15 mouse cellular contexts compared by ENCODE assay signal in genomic region chr4:72160102-72160511, GRCm38 (mm10). TPM values are rescaled to one million over a fixed set of nuclear protein-coding genes. Genes with fewer than 3 reads are reported as not detected.
A peak's percentile ranks its signal among the peaks of the same experiment; 100 is the strongest.
DNase-seq lines count a peak whose midpoint lies in the region; ATAC-seq and TF ChIP-seq lines count a peak whose summit lies in the region.
"Had no signal": no experiment of that assay in that cellular context is flagged by ENCODE, and none has a peak within 500 bp of the region (broad histone marks: within the 10 kb centered on the region; RNA-seq: fewer than 3 reads in every experiment).

No protein-coding gene starts in this region.

- H3K36me3 ChIP-seq in forebrain, postnatal 0 days (ENCODE audit: insufficient read depth): no peaks in the 10 kb centered on the region
- H3K36me3 ChIP-seq in midbrain, embryonic 10.5 days: peaks cover 58% of the 10 kb centered on the region
- peaks cover 12% of the 10 kb centered on the region; the same call in 1 of the 2 replicates for H3K36me3 ChIP-seq in heart, embryonic 10.5 days
- H3K36me3 ChIP-seq in limb, embryonic 10.5 days: peaks cover 68% of the 10 kb centered on the region

- 27% methylated on average over 14 of the region's 14 CpGs for WGBS in forebrain, postnatal 0 days
- WGBS in midbrain, embryonic 10.5 days: 24% methylated on average over 14 of the region's 14 CpGs
- 58% methylated on average over 14 of the region's 14 CpGs for WGBS in heart, embryonic 10.5 days
- WGBS in limb, embryonic 10.5 days: 45% methylated on average over 14 of the region's 14 CpGs

- H3K27ac ChIP-seq in forebrain, postnatal 0 days (ENCODE audit: low read depth, low read length): no peak overlapping the region
- no peak overlapping the region for H3K27ac ChIP-seq in midbrain, embryonic 10.5 days (replicated peaks)
- H3K27ac ChIP-seq in heart, embryonic 10.5 days: no peak overlapping the region
- no peak overlapping the region for H3K27ac ChIP-seq in limb, embryonic 10.5 days
- H3K27ac ChIP-seq: limb, embryonic 15.5 days had no signal

- H3K9me3 ChIP-seq in forebrain, postnatal 0 days (ENCODE audit: low read length): no peaks in the 10 kb centered on the region
- H3K9me3 ChIP-seq in midbrain, embryonic 10.5 days (replicated peaks): no peaks in the 10 kb centered on the region
- H3K9me3 ChIP-seq in heart, embryonic 10.5 days: no peaks in the 10 kb centered on the region
- no peaks in the 10 kb centered on the region for H3K9me3 ChIP-seq in limb, embryonic 10.5 days (replicated peaks)
- H3K9me3 ChIP-seq: limb, embryonic 15.5 days had no signal

- intact Hi-C loops in gastrocnemius, postnatal 36 days (cut with DNase I): no loop called here

- no peak overlapping the region for H3K9ac ChIP-seq in forebrain, postnatal 0 days
- H3K9ac ChIP-seq: limb, embryonic 15.5 days had no signal

- H3K4me1 ChIP-seq in forebrain, postnatal 0 days (ENCODE audit: insufficient read depth): no peaks in the 10 kb centered on the region
- peaks cover 33% of the 10 kb centered on the region for H3K4me1 ChIP-seq in midbrain, embryonic 10.5 days
- peaks cover 15% of the 10 kb centered on the region for H3K4me1 ChIP-seq in heart, embryonic 10.5 days
- H3K4me1 ChIP-seq in limb, embryonic 10.5 days: peaks cover 11% of the 10 kb centered on the region; the same call in 1 of the 2 replicates

- H3K27me3 ChIP-seq in forebrain, postnatal 0 days (ENCODE audit: insufficient read depth, low read length): no peaks in the 10 kb centered on the region; the same call in 1 of the 2 replicates
- peaks cover 98% of the 10 kb centered on the region for H3K27me3 ChIP-seq in midbrain, embryonic 10.5 days (ENCODE audit: low read depth, poor library complexity, severe bottlenecking)
- peaks cover 38% of the 10 kb centered on the region for H3K27me3 ChIP-seq in heart, embryonic 10.5 days (ENCODE audit: insufficient read depth, poor library complexity, severe bottlenecking)
- no peaks in the 10 kb centered on the region for H3K27me3 ChIP-seq in limb, embryonic 10.5 days (ENCODE audit: low read depth, poor library complexity, severe bottlenecking)
- H3K27me3 ChIP-seq: limb, embryonic 15.5 days had no signal

- peak; percentile 78 for DNase-seq in A20 (ENCODE audit: low read depth, low spot score)
- DNase-seq in R1 (ENCODE audit: low read depth, low spot score): peak; percentile 19
- DNase-seq in forebrain, postnatal 0 days: no peak
- peak; percentile 55 for DNase-seq in midbrain, embryonic 10.5 days (ENCODE audit: low spot score)
- no peak for DNase-seq in gastrocnemius, postnatal 36 days
- no peak for DNase-seq in heart, embryonic 10.5 days (ENCODE audit: low spot score)
- DNase-seq in right cerebral cortex, postnatal 10 days (ENCODE audit: low spot score in 2 of 2): no peak
- no peak for DNase-seq in limb, embryonic 10.5 days (ENCODE audit: low spot score)
- DNase-seq: adrenal gland, postnatal 10 days; cerebellum, adult 9-11 months; gastrocnemius, postnatal 14 days; right cerebral cortex, postnatal 25 days; thymus, postnatal 25 days had no signal

- H3K4me3 ChIP-seq in forebrain, postnatal 0 days (ENCODE audit: low read depth, low read length): no peak overlapping the region
- no peak overlapping the region for H3K4me3 ChIP-seq in midbrain, embryonic 10.5 days
- H3K4me3 ChIP-seq in heart, embryonic 10.5 days: no peak overlapping the region
- H3K4me3 ChIP-seq in limb, embryonic 10.5 days: no peak overlapping the region
- H3K4me3 ChIP-seq: limb, embryonic 15.5 days had no signal

- TF ChIP-seq CTCF in forebrain, postnatal 0 days (IDR thresholded peaks at IDR 0.05; ENCODE audit: low read depth): no peak

- H3K4me2 ChIP-seq in forebrain, postnatal 0 days (ENCODE audit: low read depth): no peak overlapping the region
- H3K4me2 ChIP-seq: limb, embryonic 15.5 days had no signal

- peak; percentile 50 for ATAC-seq in forebrain, postnatal 0 days
- ATAC-seq: intestine, postnatal 0 days had no signal

RNA-seq across cellular contexts. Expression of gene Tle1, which starts 40.6 kb away (rescaled TPM):
- total RNA-seq in forebrain, postnatal 0 days (2014; rRNA removed): 76.8 and 83.0 TPM in 2 replicates
- 27.4 and 28.8 TPM in 2 replicates for polyA plus RNA-seq in forebrain, postnatal 0 days (2015; fragmentation: Nextera tagmentation; extraction: Ambion mirVana)
- 27.2 and 30.6 TPM in 2 replicates for polyA plus RNA-seq in midbrain, embryonic 10.5 days (2016; fragmentation: Nextera tagmentation; extraction: Ambion mirVana)
- total RNA-seq in gastrocnemius, postnatal 36 days (2021): 10 to 100 TPM; 15.0 to 17.9 TPM
- 7.6 and 19.1 TPM in 2 replicates for polyA plus RNA-seq in heart, embryonic 10.5 days (2016; fragmentation: Nextera tagmentation; extraction: Ambion mirVana)
- 25.0 and 29.0 TPM in 2 replicates for polyA plus RNA-seq in limb, embryonic 10.5 days (2016; fragmentation: Nextera tagmentation; extraction: Ambion mirVana)

Comparison
In these comparisons a context has a peak if more than half of its experiments do, and no peak if none do; other contexts are left out.
1. DNase-seq: peak in A20 (single experiment), R1 (single experiment) and midbrain, embryonic 10.5 days (single experiment); none in forebrain, postnatal 0 days (single experiment), gastrocnemius, postnatal 36 days (0 of 2), heart, embryonic 10.5 days (single experiment), right cerebral cortex, postnatal 10 days (0 of 2) and limb, embryonic 10.5 days (single experiment).